Mouse (Mus musculus) heart, adult 2 months (tissue): ENCODE results near the gene Slit1.

ENCODE experiments used
- CTCF ChIP-seq: fragments of 200-600 bp; IDR thresholded peaks from 2 replicates; pipeline ENCODE4 v1.8.1; 2022; ENCODE audit warnings: antibody characterized with exemption, mild to moderate bottlenecking, moderate library complexity
- EP300 ChIP-seq: fragments of 200-500 bp; IDR thresholded peaks from 2 replicates; pipeline ENCODE4 v1.6.1; 2011; ENCODE audit warnings: low read depth, low read length, control low read depth; ENCODE audit not compliant: insufficient read depth
- POLR2A ChIP-seq: fragments of 200-500 bp; IDR thresholded peaks from 2 replicates; pipeline ENCODE4 v1.6.1; 2011; ENCODE audit warnings: mild to moderate bottlenecking, low read depth, low read length, control low read depth; ENCODE audit not compliant: insufficient read depth

DNA sequence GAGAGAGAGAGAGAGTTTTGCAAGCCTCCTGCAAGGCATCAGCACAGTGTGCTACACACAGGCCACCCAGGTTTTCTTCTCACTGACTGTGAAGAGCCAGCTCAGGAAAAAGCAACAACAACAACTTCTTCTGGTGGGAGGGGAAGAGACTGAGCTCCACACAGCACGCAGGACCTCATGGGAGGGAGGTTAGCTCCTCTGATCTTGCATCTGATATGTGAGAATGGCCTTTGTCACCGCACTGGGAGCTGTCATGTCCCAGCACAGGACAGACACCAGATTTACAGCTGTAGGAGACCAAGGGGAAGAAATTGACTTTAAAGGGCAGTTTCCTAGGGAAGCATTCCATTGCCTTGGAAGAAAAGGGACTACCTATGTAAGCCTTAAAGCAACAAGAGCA, 20.1 kb downstream of the Slit1 start:
- TF ChIP-seq CTCF (no peak), POLR2A (no peak), EP300 (no peak)
